Mouse (Mus musculus): ENCODE measurements around the gene Hecw2. TPM values are rescaled to one million over a fixed set of nuclear protein-coding genes. Genes with fewer than 3 reads are reported as not detected.

Hecw2 gene
- polyA plus RNA-seq, 1 experiment from 2014 or later = 1.2 TPM

- no peaks in the 10 kb centered on the region for H3K36me3 ChIP-seq (ENCODE audit: control insufficient read depth, insufficient read depth, low read length)
- ATAC-seq (ENCODE audit: low FRiP score, low TSS enrichment) = no peak
- H3K4me1 ChIP-seq (replicated peaks; ENCODE audit: control insufficient read depth, insufficient read depth) = no peaks in the 10 kb centered on the region
- no peak for TF ChIP-seq CTCF (IDR thresholded peaks at IDR 0.05; ENCODE audit: low read depth)
- TF ChIP-seq EP300 (optimal IDR thresholded peaks at IDR 0.05) = no peak
- H3K4me3 ChIP-seq (ENCODE audit: low read depth, low read length) = no peak overlapping the region
- H3K27ac ChIP-seq (replicated peaks) = no peak overlapping the region
- H3K4me2 ChIP-seq (replicated peaks; ENCODE audit: low read depth) = no peak overlapping the region
- 83% methylated on average over 8 of the region's 8 CpGs for WGBS
- no peaks in the 10 kb centered on the region for H3K9me3 ChIP-seq (ENCODE audit: control insufficient read depth, low read length)
- H3K9ac ChIP-seq (ENCODE audit: low read length) = no peak overlapping the region
- no peaks in the 10 kb centered on the region for H3K27me3 ChIP-seq (ENCODE audit: control insufficient read depth, insufficient read depth, low read length)
- DNase-seq (ENCODE audit: low spot score) = no peak
Measured at GRCm38 (mm10) chr1:53976100-53976499, 218.9 kb downstream of the Hecw2 start.

GRCm38 (mm10) chr1:53974941-53975340 lies 220.0 kb downstream of the Hecw2 start:
- 56% methylated on average over 5 of the region's 5 CpGs for WGBS
- H3K9ac ChIP-seq (ENCODE audit: low read length) = no peak overlapping the region
- no peaks in the 10 kb centered on the region for H3K27me3 ChIP-seq (ENCODE audit: control insufficient read depth, insufficient read depth, low read length)
- H3K27ac ChIP-seq (replicated peaks) = no peak overlapping the region
- H3K4me3 ChIP-seq (ENCODE audit: low read depth, low read length) = no peak overlapping the region
- ATAC-seq (ENCODE audit: low FRiP score, low TSS enrichment) (no peak), DNase-seq (ENCODE audit: low spot score) (no peak)
- H3K9me3 ChIP-seq (ENCODE audit: control insufficient read depth, low read length) = no peaks in the 10 kb centered on the region
- TF ChIP-seq EP300 (optimal IDR thresholded peaks at IDR 0.05) (no peak), CTCF (IDR thresholded peaks at IDR 0.05; ENCODE audit: low read depth) (no peak)
- H3K4me1 ChIP-seq (replicated peaks; ENCODE audit: control insufficient read depth, insufficient read depth) = no peaks in the 10 kb centered on the region
- H3K4me2 ChIP-seq (replicated peaks; ENCODE audit: low read depth) = no peak overlapping the region
- no peaks in the 10 kb centered on the region for H3K36me3 ChIP-seq (ENCODE audit: control insufficient read depth, insufficient read depth, low read length)

- Histone ChIP-seq H3K27ac (replicated peaks) (no peak overlapping the region), H3K27me3 (ENCODE audit: control insufficient read depth, insufficient read depth, low read length) (no peaks in the 10 kb centered on the region), H3K4me2 (replicated peaks; ENCODE audit: low read depth) (no peak overlapping the region), H3K9me3 (ENCODE audit: control insufficient read depth, low read length) (no peaks in the 10 kb centered on the region), H3K4me3 (ENCODE audit: low read depth, low read length) (no peak overlapping the region), H3K36me3 (ENCODE audit: control insufficient read depth, insufficient read depth, low read length) (no peaks in the 10 kb centered on the region), H3K4me1 (replicated peaks; ENCODE audit: control insufficient read depth, insufficient read depth) (no peaks in the 10 kb centered on the region), H3K9ac (ENCODE audit: low read length) (no peak overlapping the region)
- DNase-seq (ENCODE audit: low spot score) = no peak
- WGBS = 60% methylated on average over 5 of the region's 5 CpGs
- TF ChIP-seq CTCF (IDR thresholded peaks at IDR 0.05; ENCODE audit: low read depth) (no peak), EP300 (optimal IDR thresholded peaks at IDR 0.05) (no peak)
- ATAC-seq (ENCODE audit: low FRiP score, low TSS enrichment) = no peak
Measured at GRCm38 (mm10) chr1:53970326-53970977, 224.5 kb downstream of the Hecw2 start.

- TF ChIP-seq CTCF (IDR thresholded peaks at IDR 0.05; ENCODE audit: low read depth) = no peak
- TF ChIP-seq EP300 (optimal IDR thresholded peaks at IDR 0.05) = no peak
- 64% methylated on average over 5 of the region's 5 CpGs for WGBS
- Histone ChIP-seq H3K4me1 (replicated peaks; ENCODE audit: control insufficient read depth, insufficient read depth) (no peaks in the 10 kb centered on the region), H3K27me3 (ENCODE audit: control insufficient read depth, insufficient read depth, low read length) (no peaks in the 10 kb centered on the region), H3K4me2 (replicated peaks; ENCODE audit: low read depth) (no peak overlapping the region), H3K4me3 (ENCODE audit: low read depth, low read length) (no peak overlapping the region), H3K9me3 (ENCODE audit: control insufficient read depth, low read length) (no peaks in the 10 kb centered on the region), H3K9ac (ENCODE audit: low read length) (no peak overlapping the region), H3K36me3 (ENCODE audit: control insufficient read depth, insufficient read depth, low read length) (no peaks in the 10 kb centered on the region), H3K27ac (replicated peaks) (no peak overlapping the region)
- ATAC-seq (ENCODE audit: low FRiP score, low TSS enrichment) = no peak
- no peak for DNase-seq (ENCODE audit: low spot score)
Measured at GRCm38 (mm10) chr1:53952395-53952794, 242.6 kb downstream of the Hecw2 start.

GRCm38 (mm10) chr1:53945815-53946214 lies 249.2 kb downstream of the Hecw2 start:
- no peak overlapping the region for H3K4me2 ChIP-seq (replicated peaks; ENCODE audit: low read depth)
- H3K36me3 ChIP-seq (ENCODE audit: control insufficient read depth, insufficient read depth, low read length) = no peaks in the 10 kb centered on the region
- no peak for TF ChIP-seq CTCF (IDR thresholded peaks at IDR 0.05; ENCODE audit: low read depth)
- no peak for TF ChIP-seq EP300 (optimal IDR thresholded peaks at IDR 0.05)
- H3K4me1 ChIP-seq (replicated peaks; ENCODE audit: control insufficient read depth, insufficient read depth) = no peaks in the 10 kb centered on the region
- no peaks in the 10 kb centered on the region for H3K27me3 ChIP-seq (ENCODE audit: control insufficient read depth, insufficient read depth, low read length)
- ATAC-seq (ENCODE audit: low FRiP score, low TSS enrichment) (no peak), DNase-seq (ENCODE audit: low spot score) (no peak)
- WGBS = 61% methylated on average over 2 of the region's 2 CpGs
- no peak overlapping the region for H3K9ac ChIP-seq (ENCODE audit: low read length)
- no peak overlapping the region for H3K27ac ChIP-seq (replicated peaks)
- no peaks in the 10 kb centered on the region for H3K9me3 ChIP-seq (ENCODE audit: control insufficient read depth, low read length)
- no peak overlapping the region for H3K4me3 ChIP-seq (ENCODE audit: low read depth, low read length)

GRCm38 (mm10) chr1:53942468-53942867 lies 252.5 kb downstream of the Hecw2 start:
- Histone ChIP-seq H3K9me3 (ENCODE audit: control insufficient read depth, low read length) (no peaks in the 10 kb centered on the region), H3K27ac (replicated peaks) (no peak overlapping the region), H3K4me3 (ENCODE audit: low read depth, low read length) (no peak overlapping the region), H3K9ac (ENCODE audit: low read length) (no peak overlapping the region), H3K4me2 (replicated peaks; ENCODE audit: low read depth) (no peak overlapping the region), H3K36me3 (ENCODE audit: control insufficient read depth, insufficient read depth, low read length) (no peaks in the 10 kb centered on the region), H3K4me1 (replicated peaks; ENCODE audit: control insufficient read depth, insufficient read depth) (no peaks in the 10 kb centered on the region), H3K27me3 (ENCODE audit: control insufficient read depth, insufficient read depth, low read length) (no peaks in the 10 kb centered on the region)
- ATAC-seq (ENCODE audit: low FRiP score, low TSS enrichment) (no peak), DNase-seq (ENCODE audit: low spot score) (no peak)
- WGBS = 85% methylated on average over 8 of the region's 8 CpGs
- TF ChIP-seq EP300 (optimal IDR thresholded peaks at IDR 0.05) (no peak), CTCF (IDR thresholded peaks at IDR 0.05; ENCODE audit: low read depth) (no peak)
